Mouse (Mus musculus) ovary, postnatal 14 days (tissue): ENCODE measurements around the gene Tbc1d9.
A peak's percentile ranks its signal among the peaks of the same experiment; 100 is the strongest.
"Not testable (repeated sequence)": the region's sequence is repeated elsewhere in the genome, so short reads cannot be mapped to it uniquely, and the experiment has no call there.

Experiments used
- DNase-seq: peaks from one replicate; pipeline ENCODE4 v3.0.0; 2022; ENCODE audit warnings: low spot score

Gene Tbc1d9

GRCm38 (mm10) chr8:83233099-83233498 lies 67.9 kb downstream of the Tbc1d9 start:
- no peak for DNase-seq

GRCm38 (mm10) chr8:83239341-83239740 lies 74.2 kb downstream of the Tbc1d9 start:
- DNase-seq, result no peak

- DNase-seq, result no peak
These were observed 79.0 kb downstream of the Tbc1d9 start for GRCm38 (mm10) chr8:83244151-83244550.

- DNase-seq, result no peak
These were observed 85.7 kb downstream of the Tbc1d9 start for GRCm38 (mm10) chr8:83250858-83251257.

- DNase-seq, result no peak
These were observed 86.5 kb downstream of the Tbc1d9 start for GRCm38 (mm10) chr8:83251362-83252246.

GRCm38 (mm10) chr8:83252791-83253190 lies 87.6 kb downstream of the Tbc1d9 start:
- DNase-seq, result no peak

- no peak for DNase-seq
These were observed 92.5 kb downstream of the Tbc1d9 start for GRCm38 (mm10) chr8:83257631-83258030.

GRCm38 (mm10) chr8:83260418-83261215 lies 95.5 kb downstream of the Tbc1d9 start:
- peak; percentile 58 for DNase-seq

- DNase-seq, result no peak
These were observed 106.0 kb downstream of the Tbc1d9 start for GRCm38 (mm10) chr8:83271172-83271571.

GRCm38 (mm10) chr8:83272464-83272863 lies 107.3 kb downstream of the Tbc1d9 start:
- DNase-seq, result no peak

GRCm38 (mm10) chr8:83274470-83274869 lies 109.3 kb downstream of the Tbc1d9 start:
- DNase-seq, result no peak

GRCm38 (mm10) chr8:83278431-83278830 lies 113.3 kb downstream of the Tbc1d9 start:
- no peak for DNase-seq

GRCm38 (mm10) chr8:83285391-83285790 lies 120.2 kb downstream of the Tbc1d9 start:
- no peak for DNase-seq

GRCm38 (mm10) chr8:83290176-83290575 lies 125.0 kb downstream of the Tbc1d9 start, which contains the start of gene Ucp1:
TSS of gene Ucp1 (plus strand) at chr8:83290352.
- peak; percentile 19 for DNase-seq

GRCm38 (mm10) chr8:83297375-83297774 lies 132.2 kb downstream of the Tbc1d9 start:
- no peak for DNase-seq

- DNase-seq, result no peak
These were observed 135.0 kb downstream of the Tbc1d9 start for GRCm38 (mm10) chr8:83300135-83300534.

GRCm38 (mm10) chr8:83304946-83305345 lies 139.8 kb downstream of the Tbc1d9 start:
- no peak for DNase-seq

- DNase-seq, result no peak
These were observed 144.7 kb downstream of the Tbc1d9 start for GRCm38 (mm10) chr8:83309836-83310235.

GRCm38 (mm10) chr8:83315084-83315483 lies 149.9 kb downstream of the Tbc1d9 start:
- DNase-seq, result not testable (repeated sequence)

- DNase-seq, result no peak
These were observed 150.5 kb downstream of the Tbc1d9 start for GRCm38 (mm10) chr8:83315691-83316090.

- no peak for DNase-seq
These were observed 155.4 kb downstream of the Tbc1d9 start for GRCm38 (mm10) chr8:83320543-83320942.

GRCm38 (mm10) chr8:83322374-83322773 lies 157.2 kb downstream of the Tbc1d9 start:
- DNase-seq, result no peak
